Mouse (Mus musculus) liver, embryonic 14.5 days (tissue): ENCODE results near the gene C1s1. TPM values are rescaled to one million over a fixed set of nuclear protein-coding genes. Genes with fewer than 3 reads are reported as not detected.

Experiments used
- ATAC-seq: fragments of 200-750 bp; cut with Nextera tagmentation; 2 replicates; pipeline ENCODE4 v1.8.0; 2017; ENCODE audit warnings: moderate number of reproducible peaks, mild to moderate bottlenecking, moderate library complexity; ENCODE audit not compliant: insufficient read depth
- DNase-seq, 3 experiments: peaks; one replicate each; pipeline ENCODE4 v3.0.0-alpha.2; 2012 to 2013; ENCODE audit warnings: low read depth in 3 of 3, low spot score in 3 of 3
- H3K27ac ChIP-seq: fragments of 300-500 bp; sonication (generic); 2 replicates; pipeline ENCODE4 v1.5.1; 2014; ENCODE audit warnings: moderate library complexity, mild to moderate bottlenecking, control low read depth, inconsistent platforms
- H3K27me3 ChIP-seq: fragments of 300-500 bp; sonication (generic); 2 replicates; pipeline ENCODE4 v1.6.1; 2014; ENCODE audit warnings: mild to moderate bottlenecking, low read length, moderate library complexity; ENCODE audit not compliant: control insufficient read depth, insufficient read depth
- H3K36me3 ChIP-seq: fragments of 300-500 bp; sonication (generic); replicated peaks from 2 replicates; pipeline ENCODE4 v1.6.1; 2014; ENCODE audit warnings: low read depth; ENCODE audit not compliant: control insufficient read depth, insufficient read depth
- H3K4me1 ChIP-seq, 2 experiments: fragments of 200-500 bp in 1 of 2; fragments of 300-500 bp in 1 of 2; sonication (generic) in 1 of 2; replicated peaks; 2 replicates each; pipeline ENCODE4 v1.6.1; 2012 to 2014; ENCODE audit warnings: antibody characterized with exemption in 1 of 2, inconsistent platforms in 1 of 2, low read length in 1 of 2; ENCODE audit not compliant: control insufficient read depth in 2 of 2, insufficient read depth in 2 of 2
- H3K4me2 ChIP-seq: fragments of 300-500 bp; sonication (generic); 2 replicates; pipeline ENCODE4 v1.6.1; 2014; ENCODE audit warnings: low read depth, mild to moderate bottlenecking, control low read depth, moderate library complexity
- H3K4me3 ChIP-seq, 2 experiments: fragments of 200-500 bp in 1 of 2; fragments of 300-500 bp in 1 of 2; sonication (generic) in 1 of 2; 2 replicates each; pipeline ENCODE4 v1.5.1; 2012 to 2014; ENCODE audit warnings: low read depth in 2 of 2, low read length in 2 of 2, mild to moderate bottlenecking in 2 of 2, control low read depth in 1 of 2, inconsistent platforms in 1 of 2, moderate library complexity in 1 of 2; ENCODE audit not compliant: insufficient read depth in 1 of 2
- H3K9ac ChIP-seq: fragments of 300-500 bp; sonication (generic); replicated peaks from 2 replicates; pipeline ENCODE4 v1.6.1; 2014; ENCODE audit warnings: mild to moderate bottlenecking, control low read depth, moderate library complexity
- H3K9me3 ChIP-seq: fragments of 300-500 bp; sonication (generic); 2 replicates; pipeline ENCODE4 v1.6.1; 2016; ENCODE audit warnings: low read length, mixed read lengths; ENCODE audit not compliant: control insufficient read depth
- CTCF ChIP-seq: IDR thresholded peaks from 2 replicates; pipeline ENCODE4 v1.5.1; 2016; ENCODE audit warnings: antibody characterized with exemption, low read depth, control low read depth
- EP300 ChIP-seq: IDR thresholded peaks from 2 replicates; pipeline ENCODE4 v1.6.1; 2016; ENCODE audit warnings: antibody characterized with exemption, low read depth
- WGBS: fragments of 180-500 bp; shearing (Covaris S2); extraction: QIAGEN DNeasy Blood & Tissue Kit; methylation state at CpG from one replicate; pipeline ENCODE4 v1.1.7; 2014; ENCODE audit not compliant: insufficient replicate concordance; 5-methylcytosine and 5-hydroxymethylcytosine counted together
- polyA plus RNA-seq, 2 experiments: library from polyadenylated mRNA; depleted of rRNA in 1 of 2; stranded (reverse) in 1 of 2; unstranded in 1 of 2; fragments of >200 nt; fragmentation: Nextera tagmentation in 1 of 2; extraction: Ambion mirVana in 1 of 2; gene quantifications; 2 replicates each; pipeline versions ENCODE4 v1.2.1 to v1.2.3; 2012 to 2014

C1s1 gene
- polyA plus RNA-seq, 2 experiments: 23.9 to 40.9 TPM

GRCm38 (mm10) chr6:124508292-124508691 is 33.9 kb downstream of the C1s1 start:
- 50% methylated on average over 10 of the region's 10 CpGs for WGBS
- H3K4me2 ChIP-seq: no peak overlapping the region

GRCm38 (mm10) chr6:124506991-124507390 is 35.2 kb downstream of the C1s1 start:
- no peaks in the 10 kb centered on the region for H3K9me3 ChIP-seq
- H3K27me3 ChIP-seq: no peaks in the 10 kb centered on the region
- no peak overlapping the region for H3K27ac ChIP-seq
- H3K9ac ChIP-seq: no peak overlapping the region
- TF ChIP-seq EP300: no peak
- TF ChIP-seq CTCF: no peak
- H3K4me1 ChIP-seq: peaks cover 0 to 2% of the 10 kb centered on the region in 2 experiments; a peak in 1 of 4 replicates
- DNase-seq (no peak), ATAC-seq (no peak)
- H3K4me3 ChIP-seq: no peak overlapping the region
- no peak overlapping the region for H3K4me2 ChIP-seq
- H3K36me3 ChIP-seq: no peaks in the 10 kb centered on the region
- 75% methylated on average over 6 of the region's 6 CpGs for whole genome bisulfite sequencing

More at GRCm38 (mm10) chr6:124508292-124508691, 33.9 kb downstream of the C1s1 start:
- no peak overlapping the region for H3K4me3 ChIP-seq
- H3K9ac ChIP-seq: no peak overlapping the region
- peaks cover 0 to 3% of the 10 kb centered on the region in 2 experiments; a peak in 1 of 4 replicates for H3K4me1 ChIP-seq
- H3K27me3 ChIP-seq: no peaks in the 10 kb centered on the region
- TF ChIP-seq EP300 (no peak), CTCF (no peak)
- no peaks in the 10 kb centered on the region for H3K9me3 ChIP-seq
- no peaks in the 10 kb centered on the region for H3K36me3 ChIP-seq
- no peak for ATAC-seq
- H3K27ac ChIP-seq: no peak overlapping the region
- no peak for DNase-seq

GRCm38 (mm10) chr6:124505028-124505427 is 37.1 kb downstream of the C1s1 start:
- no peak for DNase-seq
- 22% methylated on average over 4 of the region's 4 CpGs for WGBS
- ATAC-seq: no peak

GRCm38 (mm10) chr6:124502021-124502420 is 40.1 kb downstream of the C1s1 start:
- Histone ChIP-seq H3K4me1 (peaks cover 0 to 4% of the 10 kb centered on the region in 2 experiments; a peak in 1 of 4 replicates), H3K27ac (no peak overlapping the region), H3K9me3 (no peaks in the 10 kb centered on the region), H3K9ac (no peak overlapping the region), H3K27me3 (no peaks in the 10 kb centered on the region), H3K4me2 (no peak overlapping the region), H3K36me3 (no peaks in the 10 kb centered on the region), H3K4me3 (no peak overlapping the region)
- ATAC-seq (no peak), DNase-seq (no peak)
- 61% methylated on average over 5 of the region's 5 CpGs for WGBS
- TF ChIP-seq EP300 (no peak), CTCF (no peak)

More at GRCm38 (mm10) chr6:124505028-124505427, 37.1 kb downstream of the C1s1 start:
- Histone ChIP-seq H3K9me3 (no peaks in the 10 kb centered on the region), H3K27me3 (no peaks in the 10 kb centered on the region), H3K36me3 (no peaks in the 10 kb centered on the region), H3K4me3 (no peak overlapping the region), H3K4me1 (peaks cover 0 to 2% of the 10 kb centered on the region in 2 experiments; a peak in 1 of 4 replicates), H3K27ac (no peak overlapping the region), H3K9ac (no peak overlapping the region), H3K4me2 (no peak overlapping the region)
- no peak for TF ChIP-seq EP300
- no peak for TF ChIP-seq CTCF

- Histone ChIP-seq H3K4me1 (peaks cover 0 to 4% of the 10 kb centered on the region in 2 experiments; a peak in 1 of 4 replicates), H3K27me3 (no peaks in the 10 kb centered on the region), H3K27ac (no peak overlapping the region), H3K36me3 (no peaks in the 10 kb centered on the region), H3K9ac (no peak overlapping the region), H3K4me2 (no peak overlapping the region), H3K9me3 (no peaks in the 10 kb centered on the region), H3K4me3 (no peak overlapping the region)
- DNase-seq (no peak), ATAC-seq (no peak)
- TF ChIP-seq CTCF (no peak), EP300 (no peak)
- WGBS: 66% methylated on average over 4 of the region's 4 CpGs
Measured at GRCm38 (mm10) chr6:124501473-124501872, 40.7 kb downstream of the C1s1 start.
